Mouse (Mus musculus) naive thymus-derived CD4-positive, alpha-beta T cell, adult 2 months (primary cell): ENCODE measurements around the gene B4galt1.

ENCODE experiments used
- DNase-seq: peaks from one replicate; pipeline ENCODE4 v3.0.0-alpha.2; 2011; ENCODE audit warnings: low read depth

Gene B4galt1

GRCm38 (mm10) chr4:40840448-40840847 is 13.4 kb downstream of the B4galt1 start:
- DNase-seq, result peak; percentile 43

- peak; percentile 83 for DNase-seq
Observed at GRCm38 (mm10) chr4:40839251-40839650, 14.6 kb downstream of the B4galt1 start.

- DNase-seq, result peak; percentile 54
Observed at GRCm38 (mm10) chr4:40837451-40838285, 16.1 kb downstream of the B4galt1 start.

GRCm38 (mm10) chr4:40837008-40837407 is 16.8 kb downstream of the B4galt1 start:
- no peak for DNase-seq

- DNase-seq, result no peak
Observed at GRCm38 (mm10) chr4:40834872-40835271, 18.9 kb downstream of the B4galt1 start.

- peak; percentile 60 for DNase-seq
Observed at GRCm38 (mm10) chr4:40834232-40834786, 19.5 kb downstream of the B4galt1 start.

GRCm38 (mm10) chr4:40833381-40834231 is 20.2 kb downstream of the B4galt1 start:
- DNase-seq, result peak; percentile 74

- no peak for DNase-seq
Observed at GRCm38 (mm10) chr4:40830530-40830929, 23.3 kb downstream of the B4galt1 start.

- no peak for DNase-seq
Observed at GRCm38 (mm10) chr4:40829654-40830400, 24.0 kb downstream of the B4galt1 start.

GRCm38 (mm10) chr4:40828910-40829309 is 24.9 kb downstream of the B4galt1 start:
- no peak for DNase-seq

- no peak for DNase-seq
Observed at GRCm38 (mm10) chr4:40827926-40828325, 25.9 kb downstream of the B4galt1 start.

- no peak for DNase-seq
Observed at GRCm38 (mm10) chr4:40826810-40827209, 27.0 kb downstream of the B4galt1 start.

GRCm38 (mm10) chr4:40825981-40826380 is 27.8 kb downstream of the B4galt1 start:
- no peak for DNase-seq

GRCm38 (mm10) chr4:40825146-40825545 is 28.7 kb downstream of the B4galt1 start:
- no peak for DNase-seq

- DNase-seq, result peak; percentile 39
Observed at GRCm38 (mm10) chr4:40824505-40824904, 29.3 kb downstream of the B4galt1 start.

- DNase-seq, result peak; percentile 70
Observed at GRCm38 (mm10) chr4:40823664-40824063, 30.1 kb downstream of the B4galt1 start.

GRCm38 (mm10) chr4:40823151-40823550 is 30.7 kb downstream of the B4galt1 start:
- no peak for DNase-seq

- DNase-seq, result no peak
Observed at GRCm38 (mm10) chr4:40821303-40822023, 32.3 kb downstream of the B4galt1 start.

- DNase-seq, result no peak
Observed at GRCm38 (mm10) chr4:40820903-40821302, 32.9 kb downstream of the B4galt1 start.

GRCm38 (mm10) chr4:40820024-40820423 is 33.8 kb downstream of the B4galt1 start:
- DNase-seq, result no peak

GRCm38 (mm10) chr4:40819151-40819550 is 34.7 kb downstream of the B4galt1 start:
- no peak for DNase-seq
